Mouse (Mus musculus): ENCODE results near the gene Mien1. TPM values are rescaled to one million over a fixed set of nuclear protein-coding genes. Genes with fewer than 3 reads are reported as not detected.

The Mien1 gene
- total RNA-seq, 2 experiments from 2014 or later: 100 to 126 TPM

DNA sequence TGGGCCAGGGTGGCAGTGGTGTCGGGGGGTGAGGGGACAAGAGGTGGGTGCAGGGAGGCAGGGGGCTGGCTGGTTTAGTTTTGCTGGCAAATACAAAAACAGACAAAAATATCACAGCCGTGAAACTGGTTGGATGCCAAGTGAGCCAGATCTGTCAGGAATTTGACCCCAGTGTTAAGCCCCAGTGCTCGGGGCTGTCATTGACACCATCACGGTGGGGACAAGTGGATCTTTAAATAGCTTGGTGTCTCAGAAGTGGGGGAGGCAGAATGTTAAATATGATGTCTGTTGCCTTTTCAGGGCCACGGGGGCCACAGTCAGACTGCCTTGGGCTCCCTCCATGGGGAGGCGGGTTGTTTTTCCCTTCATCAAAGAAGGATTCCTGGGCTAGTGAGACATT is 44.5 kb downstream of the Mien1 start:
- intact Hi-C loops (cut with DNase I): no loop called here
- no peak for DNase-seq (ENCODE audit: low spot score in 2 of 2)

- intact Hi-C loops (cut with DNase I): no loop called here
These were observed 45.5 kb downstream of the Mien1 start for GRCm38 (mm10) chr11:98393317-98393716.

DNA sequence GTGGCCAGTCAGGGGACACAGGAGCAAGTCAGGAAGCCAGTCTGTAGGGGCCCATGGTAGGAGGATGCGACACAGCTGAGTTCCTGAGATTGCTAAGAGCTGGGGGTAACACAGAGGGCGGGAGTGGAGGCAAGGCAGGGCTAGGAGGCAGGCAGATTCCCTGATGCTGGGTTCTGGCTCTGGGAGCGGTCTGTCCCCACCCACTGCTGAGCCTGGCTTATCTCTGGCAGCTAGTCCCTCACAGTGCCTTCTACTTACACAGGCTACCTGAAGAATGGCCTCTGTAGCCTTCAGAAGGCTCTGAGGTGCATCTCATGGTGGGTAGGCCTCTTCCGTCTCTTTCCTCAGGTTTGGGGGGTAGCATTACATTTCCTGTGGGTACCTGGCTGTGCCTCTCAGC is 46.1 kb downstream of the Mien1 start:
- DNase-seq (ENCODE audit: low spot score in 2 of 2): no peak
- intact Hi-C loops (cut with DNase I): no loop called here

More at GRCm38 (mm10) chr11:98393317-98393716, 45.5 kb downstream of the Mien1 start:
- DNase-seq (ENCODE audit: low spot score in 2 of 2): no peak

GRCm38 (mm10) chr11:98392034-98392433 is 46.8 kb downstream of the Mien1 start:
- no peak for DNase-seq (ENCODE audit: low spot score in 2 of 2)
- intact Hi-C loops (cut with DNase I): no loop called here

- intact Hi-C loops (cut with DNase I): no loop called here
- DNase-seq (ENCODE audit: low spot score in 2 of 2): no peak
These were observed 48.6 kb downstream of the Mien1 start for GRCm38 (mm10) chr11:98390141-98390540.

GRCm38 (mm10) chr11:98389221-98389780 is 49.5 kb downstream of the Mien1 start:
- DNase-seq (ENCODE audit: low spot score in 2 of 2): peak; percentile 66 to 67
- intact Hi-C loops (cut with DNase I): loop anchor here (2.0 to 5.0 kb wide), 2 partner anchors 46 to 122 kb away; no protein-coding TSS in a partner anchor

DNA sequence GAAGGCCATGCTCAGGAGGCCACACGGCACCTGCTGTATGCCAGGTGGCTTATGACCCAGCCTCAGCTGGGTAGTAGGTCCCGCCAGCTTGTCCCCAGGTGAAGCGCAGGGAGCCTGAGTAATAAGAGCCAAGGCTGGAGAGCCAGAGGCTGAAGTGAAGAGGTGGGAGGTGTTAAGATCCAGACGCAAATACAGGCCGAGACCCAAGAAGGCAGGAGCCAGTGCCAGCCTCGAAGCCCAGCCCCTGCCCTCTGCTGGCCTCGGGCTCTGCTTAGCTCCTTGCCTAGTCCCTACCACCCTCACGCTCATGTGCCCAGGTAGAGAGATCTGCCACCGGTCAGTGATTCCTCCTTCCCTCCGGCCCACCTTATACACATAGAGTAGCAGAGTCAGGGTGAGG is 50.5 kb downstream of the Mien1 start:
- DNase-seq (ENCODE audit: low spot score in 2 of 2): peak in 1 of 2 experiments; percentile 2
- intact Hi-C loops (cut with DNase I): loop anchor here (2.0 to 5.0 kb wide), 2 partner anchors 45 to 121 kb away; no protein-coding TSS in a partner anchor

Other genes starting within 250 kb of the Mien1 start
- 10 to 100 TPM; 50.4 to 59.8 TPM for gene Med1, start 245.7 kb downstream of the Mien1 start, total RNA-seq (2021)
- 10 to 100 TPM; 34.4 to 44.4 TPM for gene Cdk12, start 235.9 kb downstream of the Mien1 start, total RNA-seq (2021)
- gene Neurod2, start 109.3 kb downstream of the Mien1 start, total RNA-seq (2021): 10 to 100 TPM; 65.2 to 77.3 TPM
- gene Ppp1r1b, start 90.6 kb downstream of the Mien1 start, total RNA-seq (2021): 100 to 1,000 TPM; 225 to 274 TPM
- gene Stard3, start 80.6 kb downstream of the Mien1 start, total RNA-seq (2021): 10 to 100 TPM; 35.9 to 39.3 TPM
- gene Tcap, start 55.2 kb downstream of the Mien1 start, total RNA-seq (2021): 10 to 100 TPM; 11.8 to 14.4 TPM
- gene Pnmt, start 52.5 kb downstream of the Mien1 start, total RNA-seq (2021): under 1 TPM; 0.34 to 0.47 TPM
- gene Pgap3, start 38.5 kb downstream of the Mien1 start, total RNA-seq (2021): 10 to 100 TPM in 1 of 2 experiments, 1 to 10 TPM in 1; 9.9 to 10.9 TPM
- gene Erbb2, start 26.5 kb downstream of the Mien1 start, total RNA-seq (2021): 1 to 10 TPM; 1.7 to 2.4 TPM
- 1 to 10 TPM; 2.8 to 2.9 TPM for gene Grb7, start 7.4 kb upstream of the Mien1 start, total RNA-seq (2021)
- not detected for gene Ikzf3, start 107.0 kb upstream of the Mien1 start, total RNA-seq (2021)
- under 1 TPM in 1 of 2 experiments, not detected in 1; 0.20 TPM for gene Zpbp2, start 112.1 kb upstream of the Mien1 start, total RNA-seq (2021)
- gene Ormdl3, start 148.4 kb upstream of the Mien1 start, total RNA-seq (2021): 10 to 100 TPM; 46.5 to 47.8 TPM
- gene Lrrc3c, start 159.3 kb upstream of the Mien1 start, total RNA-seq (2021): not detected
- gene Gm12355, start 186.7 kb upstream of the Mien1 start, total RNA-seq (2021): 10 to 100 TPM in 1 of 2 experiments, 1 to 10 TPM in 1; 9.4 to 10.6 TPM
- gene Gsdma3, start 187.4 kb upstream of the Mien1 start, total RNA-seq (2021): not detected
- not detected for gene Gsdma2, start 207.8 kb upstream of the Mien1 start, total RNA-seq (2021)
- gene Gsdma, start 225.4 kb upstream of the Mien1 start, total RNA-seq (2021): not detected
- gene Psmd3, start 243.6 kb upstream of the Mien1 start, total RNA-seq (2021): 100 to 1,000 TPM; 131 to 145 TPM